Mouse (Mus musculus): ENCODE results near the gene Cdc42bpg. TPM values are rescaled to one million over a fixed set of nuclear protein-coding genes. Genes with fewer than 3 reads are reported as not detected.

Gene Cdc42bpg
- polyA plus RNA-seq, 1 experiment = 10.0 TPM

DNA sequence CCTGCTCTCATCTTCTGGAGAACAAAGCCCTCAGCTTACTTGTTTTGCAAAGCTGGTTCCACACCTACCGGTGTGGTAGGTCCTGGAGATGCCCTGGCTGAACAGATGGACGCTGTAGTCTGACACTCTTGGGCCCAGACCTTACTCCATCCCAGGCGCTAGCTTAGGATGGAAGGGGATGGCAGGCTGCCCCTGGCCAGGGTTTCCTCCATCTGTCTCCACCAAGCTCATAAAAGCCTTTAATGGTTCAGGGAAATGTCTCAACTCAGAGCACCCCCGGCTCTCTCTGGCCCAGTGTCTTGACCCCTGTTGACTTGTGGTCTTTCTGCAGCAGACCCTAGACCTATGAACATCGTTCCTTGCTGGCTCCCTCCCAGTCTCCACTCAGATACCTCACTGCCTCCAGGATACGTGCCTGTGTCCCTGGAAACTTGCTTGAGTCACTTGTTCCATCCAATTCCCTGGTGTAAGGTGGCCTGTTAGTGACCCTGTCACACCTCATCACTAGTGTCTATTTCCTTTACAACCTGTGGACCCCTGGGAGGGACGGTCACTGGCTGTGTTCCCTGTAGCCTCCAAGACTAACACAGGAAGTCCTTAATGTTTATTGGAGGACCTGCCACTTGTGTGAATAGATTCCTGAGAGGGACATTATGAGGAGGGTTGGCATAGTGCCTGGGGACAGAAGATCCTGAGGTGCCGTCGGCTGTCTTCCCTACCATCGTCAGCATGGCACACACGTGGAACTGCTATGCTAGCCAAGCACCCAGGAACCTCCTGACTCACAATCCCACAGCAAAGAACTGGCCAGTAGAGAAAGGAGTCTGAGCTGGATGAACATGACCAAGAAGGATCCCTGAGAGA lies 38.7 kb upstream of the Cdc42bpg start:
- Histone ChIP-seq H3ac (ENCODE audit: control insufficient read depth, insufficient read length) (no peak overlapping the region), H3K4me2 (ENCODE audit: low read depth) (peak overlapping the region; percentile 58), H3K36me3 (ENCODE audit: control insufficient read depth, insufficient read depth) (no peaks in the 10 kb centered on the region), H3K4me3 (no peak overlapping the region), H3K79me2 (ENCODE audit: control insufficient read depth, insufficient read depth) (no peaks in the 10 kb centered on the region), H3K27me3 (ENCODE audit: control insufficient read depth, insufficient read depth, insufficient read length) (no peaks in the 10 kb centered on the region)
- TF ChIP-seq USF1 (IDR thresholded peaks at IDR 0.05; ENCODE audit: low read depth) = no peak
- TF ChIP-seq MYOG (IDR thresholded peaks at IDR 0.05; ENCODE audit: control insufficient read depth in 1 of 3, insufficient read depth in 1 of 3, insufficient read length in 2 of 3, low read depth in 2 of 3) = no peak
- TF ChIP-seq E2F4 (IDR thresholded peaks at IDR 0.05; ENCODE audit: insufficient read depth) = no peak
- TF ChIP-seq POLR2A (IDR thresholded peaks at IDR 0.05; ENCODE audit: insufficient read length, low read depth) = no peak
- TF ChIP-seq CEBPB (IDR thresholded peaks at IDR 0.05; ENCODE audit: insufficient read depth, poor library complexity, severe bottlenecking) = no peak
- no peak for TF ChIP-seq TCF12 (IDR thresholded peaks at IDR 0.05; ENCODE audit: insufficient read depth, poor library complexity, severe bottlenecking)
- TF ChIP-seq MYOD1 (IDR thresholded peaks at IDR 0.05; ENCODE audit: control insufficient read depth in 1 of 3, insufficient read length in 2 of 3, low read depth in 2 of 3) = no peak
- no peak for TF ChIP-seq TCF3 (IDR thresholded peaks at IDR 0.05; ENCODE audit: insufficient read length, low read depth)
- no peak for TF ChIP-seq REST (IDR thresholded peaks at IDR 0.05; ENCODE audit: insufficient read depth, insufficient read length)
- TF ChIP-seq MAX (IDR thresholded peaks at IDR 0.05; ENCODE audit: low read depth) = no peak
- TF ChIP-seq POLR2AphosphoS2 (IDR thresholded peaks at IDR 0.05; ENCODE audit: insufficient read length, low read depth) = no peak
- TF ChIP-seq SRF (IDR thresholded peaks at IDR 0.05; ENCODE audit: control insufficient read depth, insufficient read length, low read depth) = no peak

DNA sequence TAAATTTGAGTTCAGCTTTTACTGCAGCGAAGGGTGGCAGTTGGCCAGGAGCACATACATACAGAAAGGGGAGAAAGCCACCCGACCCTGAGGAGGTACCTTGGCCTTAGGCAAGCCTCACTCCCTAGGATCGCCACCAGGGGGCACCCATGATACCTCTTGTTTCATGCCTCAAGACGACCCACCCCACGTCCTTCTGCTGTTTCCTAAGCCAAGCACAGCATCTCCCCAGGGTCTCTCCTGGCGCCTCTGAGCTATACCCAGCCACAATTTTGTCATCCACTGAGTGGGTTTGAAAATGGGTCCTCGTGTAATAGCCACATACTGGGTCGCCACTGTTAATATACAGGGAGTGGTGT lies 38.1 kb upstream of the Cdc42bpg start:
- peak overlapping the region; percentile 58 for H3K4me2 ChIP-seq (ENCODE audit: low read depth)

DNA sequence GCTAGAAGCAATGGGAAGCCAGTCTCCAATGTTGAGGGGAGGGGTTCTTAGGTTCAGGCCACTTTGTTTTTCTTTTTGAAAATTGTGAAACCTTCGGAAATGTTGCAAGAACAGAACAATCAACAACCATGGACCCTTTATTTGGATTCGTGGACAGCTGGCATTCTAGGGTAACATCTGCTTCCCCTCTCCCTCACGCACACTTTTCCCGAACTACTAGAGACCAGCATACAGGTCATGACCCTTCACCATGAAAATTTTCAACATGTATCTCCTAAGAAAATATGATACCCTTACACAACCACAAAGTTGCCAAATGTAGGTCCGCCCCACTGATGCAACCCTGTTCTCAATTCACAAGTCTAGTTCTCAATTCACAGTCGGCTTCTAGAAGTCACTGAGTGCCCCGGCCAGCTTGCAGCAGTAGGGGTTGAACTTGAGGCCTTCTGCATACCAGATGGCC lies 37.6 kb upstream of the Cdc42bpg start:
- no peaks in the 10 kb centered on the region for H3K27me3 ChIP-seq (ENCODE audit: control insufficient read depth, insufficient read depth, insufficient read length)
- no peaks in the 10 kb centered on the region for H3K36me3 ChIP-seq (ENCODE audit: control insufficient read depth, insufficient read depth)
- no peak overlapping the region for H3ac ChIP-seq (ENCODE audit: control insufficient read depth, insufficient read length)
- H3K4me3 ChIP-seq = no peak overlapping the region
- TF ChIP-seq MYOD1 (IDR thresholded peaks at IDR 0.05; ENCODE audit: control insufficient read depth in 1 of 3, insufficient read length in 2 of 3, low read depth in 2 of 3) (peak in 2 of 3 experiments; percentile 10 to 20), POLR2A (IDR thresholded peaks at IDR 0.05; ENCODE audit: insufficient read length, low read depth) (no peak), MAX (IDR thresholded peaks at IDR 0.05; ENCODE audit: low read depth) (no peak), MYOG (IDR thresholded peaks at IDR 0.05; ENCODE audit: control insufficient read depth in 1 of 3, insufficient read depth in 1 of 3, insufficient read length in 2 of 3, low read depth in 2 of 3) (no peak), CEBPB (IDR thresholded peaks at IDR 0.05; ENCODE audit: insufficient read depth, poor library complexity, severe bottlenecking) (peak; percentile 74), REST (IDR thresholded peaks at IDR 0.05; ENCODE audit: insufficient read depth, insufficient read length) (no peak), SRF (IDR thresholded peaks at IDR 0.05; ENCODE audit: control insufficient read depth, insufficient read length, low read depth) (no peak), TCF12 (IDR thresholded peaks at IDR 0.05; ENCODE audit: insufficient read depth, poor library complexity, severe bottlenecking) (no peak), E2F4 (IDR thresholded peaks at IDR 0.05; ENCODE audit: insufficient read depth) (no peak), POLR2AphosphoS2 (IDR thresholded peaks at IDR 0.05; ENCODE audit: insufficient read length, low read depth) (no peak), USF1 (IDR thresholded peaks at IDR 0.05; ENCODE audit: low read depth) (no peak), TCF3 (IDR thresholded peaks at IDR 0.05; ENCODE audit: insufficient read length, low read depth) (no peak)
- peak overlapping the region; percentile 58 for H3K4me2 ChIP-seq (ENCODE audit: low read depth)
- H3K79me2 ChIP-seq (ENCODE audit: control insufficient read depth, insufficient read depth) = no peaks in the 10 kb centered on the region

More for the DNA sequence above, 38.1 kb upstream of the Cdc42bpg start:
- no peak for TF ChIP-seq POLR2A (IDR thresholded peaks at IDR 0.05; ENCODE audit: insufficient read length, low read depth)
- TF ChIP-seq MAX (IDR thresholded peaks at IDR 0.05; ENCODE audit: low read depth) = no peak
- TF ChIP-seq SRF (IDR thresholded peaks at IDR 0.05; ENCODE audit: control insufficient read depth, insufficient read length, low read depth) = no peak
- TF ChIP-seq MYOG (IDR thresholded peaks at IDR 0.05; ENCODE audit: control insufficient read depth in 1 of 3, insufficient read depth in 1 of 3, insufficient read length in 2 of 3, low read depth in 2 of 3) = no peak
- no peak for TF ChIP-seq CEBPB (IDR thresholded peaks at IDR 0.05; ENCODE audit: insufficient read depth, poor library complexity, severe bottlenecking)
- TF ChIP-seq MYOD1 (IDR thresholded peaks at IDR 0.05; ENCODE audit: control insufficient read depth in 1 of 3, insufficient read length in 2 of 3, low read depth in 2 of 3) = no peak
- TF ChIP-seq TCF3 (IDR thresholded peaks at IDR 0.05; ENCODE audit: insufficient read length, low read depth) = no peak
- TF ChIP-seq E2F4 (IDR thresholded peaks at IDR 0.05; ENCODE audit: insufficient read depth) = no peak
- no peak for TF ChIP-seq REST (IDR thresholded peaks at IDR 0.05; ENCODE audit: insufficient read depth, insufficient read length)
- TF ChIP-seq POLR2AphosphoS2 (IDR thresholded peaks at IDR 0.05; ENCODE audit: insufficient read length, low read depth) = no peak
- no peak for TF ChIP-seq USF1 (IDR thresholded peaks at IDR 0.05; ENCODE audit: low read depth)
- TF ChIP-seq TCF12 (IDR thresholded peaks at IDR 0.05; ENCODE audit: insufficient read depth, poor library complexity, severe bottlenecking) = no peak
- Histone ChIP-seq H3K27me3 (ENCODE audit: control insufficient read depth, insufficient read depth, insufficient read length) (no peaks in the 10 kb centered on the region), H3K79me2 (ENCODE audit: control insufficient read depth, insufficient read depth) (no peaks in the 10 kb centered on the region), H3K36me3 (ENCODE audit: control insufficient read depth, insufficient read depth) (no peaks in the 10 kb centered on the region), H3ac (ENCODE audit: control insufficient read depth, insufficient read length) (no peak overlapping the region), H3K4me3 (no peak overlapping the region)

DNA sequence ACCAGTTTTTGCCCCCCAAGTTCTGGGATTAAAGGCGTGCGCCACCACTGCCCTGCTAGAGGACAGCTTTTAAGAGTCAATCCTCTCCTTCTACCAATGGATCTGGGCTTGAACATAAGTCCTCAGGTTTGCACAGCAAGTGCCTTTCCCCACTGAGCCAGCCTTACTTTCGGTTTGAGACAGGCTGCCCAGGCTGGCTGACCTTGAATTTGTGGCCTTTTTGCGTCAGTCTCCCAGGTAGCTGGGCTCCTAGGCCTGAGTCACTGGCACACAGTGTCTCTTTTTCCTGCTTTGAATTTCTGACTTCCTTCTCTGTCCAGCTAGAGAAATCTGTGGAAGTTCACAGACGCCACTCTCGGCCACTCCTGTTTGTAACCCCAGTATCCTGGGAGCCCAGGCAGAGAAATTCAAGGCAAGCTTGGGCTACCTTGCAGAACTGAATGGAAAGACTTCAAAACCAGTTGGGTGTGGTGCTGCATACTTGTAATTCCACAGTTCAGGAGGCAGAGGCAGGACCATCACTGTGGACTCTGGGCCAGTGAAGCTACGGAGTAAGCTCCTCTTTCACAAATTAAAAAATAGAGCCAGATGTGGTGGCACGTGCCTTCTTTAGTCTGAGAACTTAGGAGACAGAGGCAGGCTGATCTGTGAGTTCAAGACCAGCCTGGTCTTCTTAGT lies 36.3 kb upstream of the Cdc42bpg start:
- H3ac ChIP-seq (ENCODE audit: control insufficient read depth, insufficient read length) = no peak overlapping the region
- H3K4me3 ChIP-seq = no peak overlapping the region
- H3K27me3 ChIP-seq (ENCODE audit: control insufficient read depth, insufficient read depth, insufficient read length) = no peaks in the 10 kb centered on the region
- no peaks in the 10 kb centered on the region for H3K79me2 ChIP-seq (ENCODE audit: control insufficient read depth, insufficient read depth)
- no peak overlapping the region for H3K4me2 ChIP-seq (ENCODE audit: low read depth)
- TF ChIP-seq MAX (IDR thresholded peaks at IDR 0.05; ENCODE audit: low read depth) = no peak
- TF ChIP-seq SRF (IDR thresholded peaks at IDR 0.05; ENCODE audit: control insufficient read depth, insufficient read length, low read depth) = no peak
- no peak for TF ChIP-seq POLR2A (IDR thresholded peaks at IDR 0.05; ENCODE audit: insufficient read length, low read depth)
- no peak for TF ChIP-seq TCF3 (IDR thresholded peaks at IDR 0.05; ENCODE audit: insufficient read length, low read depth)
- no peak for TF ChIP-seq MYOD1 (IDR thresholded peaks at IDR 0.05; ENCODE audit: control insufficient read depth in 1 of 3, insufficient read length in 2 of 3, low read depth in 2 of 3)
- TF ChIP-seq E2F4 (IDR thresholded peaks at IDR 0.05; ENCODE audit: insufficient read depth) = no peak
- TF ChIP-seq TCF12 (IDR thresholded peaks at IDR 0.05; ENCODE audit: insufficient read depth, poor library complexity, severe bottlenecking) = no peak
- no peak for TF ChIP-seq REST (IDR thresholded peaks at IDR 0.05; ENCODE audit: insufficient read depth, insufficient read length)
- TF ChIP-seq MYOG (IDR thresholded peaks at IDR 0.05; ENCODE audit: control insufficient read depth in 1 of 3, insufficient read depth in 1 of 3, insufficient read length in 2 of 3, low read depth in 2 of 3) = no peak
- no peak for TF ChIP-seq POLR2AphosphoS2 (IDR thresholded peaks at IDR 0.05; ENCODE audit: insufficient read length, low read depth)
- no peak for TF ChIP-seq USF1 (IDR thresholded peaks at IDR 0.05; ENCODE audit: low read depth)
- no peak for TF ChIP-seq CEBPB (IDR thresholded peaks at IDR 0.05; ENCODE audit: insufficient read depth, poor library complexity, severe bottlenecking)
- H3K36me3 ChIP-seq (ENCODE audit: control insufficient read depth, insufficient read depth) = no peaks in the 10 kb centered on the region
